Mouse (Mus musculus) forebrain, embryonic 13.5 days (tissue): ENCODE data around the gene Dlgap5. TPM values are rescaled to one million over a fixed set of nuclear protein-coding genes. Genes with fewer than 3 reads are reported as not detected.

Experiments
- ATAC-seq: fragments of 200-750 bp; cut with Nextera tagmentation; 2 replicates; pipeline ENCODE4 v1.8.0; 2017
- H3K27ac ChIP-seq: fragments of 300-500 bp; sonication (generic); 2 replicates; pipeline ENCODE4 v1.5.1; 2015; ENCODE audit warnings: inconsistent platforms, mild to moderate bottlenecking, moderate library complexity
- H3K27me3 ChIP-seq: fragments of 300-500 bp; sonication (generic); 2 replicates; pipeline ENCODE4 v1.6.1; 2015; ENCODE audit warnings: mild to moderate bottlenecking, inconsistent platforms
- H3K36me3 ChIP-seq: fragments of 300-500 bp; sonication (generic); 2 replicates; pipeline ENCODE4 v1.6.1; 2015; ENCODE audit warnings: mild to moderate bottlenecking, inconsistent platforms; ENCODE audit not compliant: poor library complexity, severe bottlenecking
- H3K4me1 ChIP-seq: fragments of 300-500 bp; sonication (generic); 2 replicates; pipeline ENCODE4 v1.6.1; 2015; ENCODE audit warnings: inconsistent platforms
- H3K4me2 ChIP-seq: fragments of 300-500 bp; sonication (generic); 2 replicates; pipeline ENCODE4 v1.6.1; 2015; ENCODE audit warnings: inconsistent platforms, mild to moderate bottlenecking, moderate library complexity
- H3K4me3 ChIP-seq: fragments of 300-500 bp; sonication (generic); 2 replicates; pipeline ENCODE4 v1.5.1; 2015; ENCODE audit warnings: mild to moderate bottlenecking, inconsistent platforms
- H3K9ac ChIP-seq: fragments of 300-500 bp; sonication (generic); 2 replicates; pipeline ENCODE4 v1.6.1; 2015; ENCODE audit warnings: mild to moderate bottlenecking, inconsistent platforms
- H3K9me3 ChIP-seq: fragments of 300-500 bp; sonication (generic); replicated peaks from 2 replicates; pipeline ENCODE4 v1.6.1; 2016; ENCODE audit warnings: inconsistent platforms
- WGBS: fragments of 180-500 bp; shearing (Covaris S2); methylation state at CpG from one replicate; pipeline ENCODE4 v1.1.7; 2015; 5-methylcytosine and 5-hydroxymethylcytosine counted together
- polyA plus RNA-seq: library from polyadenylated mRNA; unstranded; fragments of >200 nt; fragmentation: Nextera tagmentation; extraction: Ambion mirVana; gene quantifications from 2 replicates; pipeline ENCODE4 v1.2.1, GENCODE M21; 2015

Gene Dlgap5
- polyA plus RNA-seq, 1 experiment from 2014 or later: 42.0 TPM

DNA sequence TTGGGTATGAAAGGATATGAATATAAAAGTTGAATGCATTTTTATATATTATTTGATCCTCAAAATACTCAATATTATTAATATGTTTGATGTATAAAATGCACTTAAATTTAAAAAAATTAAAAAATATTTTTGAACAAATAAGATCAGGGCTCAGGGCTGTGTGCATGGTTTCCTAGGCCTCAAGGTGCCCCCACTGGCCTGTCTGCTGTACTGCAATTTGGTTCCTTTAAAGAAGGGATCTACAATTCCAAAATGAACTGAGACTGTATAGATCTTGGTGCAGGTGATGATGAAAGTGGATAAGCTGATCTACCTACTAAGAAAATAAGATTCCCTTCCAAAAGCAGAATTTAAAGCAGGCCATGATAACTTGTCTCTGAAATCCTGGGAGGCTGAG is 14.8 kb upstream of the Dlgap5 start:
- Histone ChIP-seq H3K4me2 (no peak overlapping the region), H3K36me3 (no peaks in the 10 kb centered on the region), H3K27ac (no peak overlapping the region), H3K9ac (no peak overlapping the region), H3K4me1 (no peaks in the 10 kb centered on the region), H3K9me3 (no peaks in the 10 kb centered on the region), H3K4me3 (no peak overlapping the region), H3K27me3 (no peaks in the 10 kb centered on the region)
- ATAC-seq: no peak

- no peak overlapping the region for H3K4me2 ChIP-seq
- peaks cover 4% of the 10 kb centered on the region for H3K4me1 ChIP-seq
- ATAC-seq: no peak
- no peak overlapping the region for H3K9ac ChIP-seq
- H3K4me3 ChIP-seq: no peak overlapping the region
- no peaks in the 10 kb centered on the region for H3K36me3 ChIP-seq
- no peak overlapping the region for H3K27ac ChIP-seq
- H3K27me3 ChIP-seq: no peaks in the 10 kb centered on the region
- no peaks in the 10 kb centered on the region for H3K9me3 ChIP-seq
- 70% methylated on average over 4 of the region's 4 CpGs for WGBS
Observed at GRCm38 (mm10) chr14:47422466-47422865, 4.3 kb upstream of the Dlgap5 start.

DNA sequence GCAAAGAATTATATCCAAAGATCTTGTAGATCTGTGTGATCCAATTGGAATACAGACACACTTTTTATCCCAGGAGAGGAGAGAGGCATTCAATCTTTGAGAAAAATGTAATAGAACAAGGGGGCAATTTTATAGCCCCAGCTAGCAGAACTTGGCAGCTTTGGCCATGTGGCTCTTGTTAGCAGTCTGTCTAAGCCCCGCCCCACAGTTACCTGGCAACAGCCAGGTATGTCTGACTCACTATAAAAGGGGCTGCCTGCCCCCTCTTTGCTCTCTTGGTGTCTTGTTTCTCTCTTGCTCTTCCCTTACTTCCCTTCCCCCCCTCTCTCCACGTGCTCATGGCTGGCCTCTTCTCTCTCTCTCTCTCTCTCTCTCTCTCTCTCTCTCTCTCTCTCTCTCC is 3.4 kb upstream of the Dlgap5 start:
- H3K4me2 ChIP-seq: no peak overlapping the region
- no peak for ATAC-seq
- no peaks in the 10 kb centered on the region for H3K9me3 ChIP-seq
- 82% methylated on average over 1 of the region's 2 CpGs for WGBS
- H3K27me3 ChIP-seq: no peaks in the 10 kb centered on the region
- no peak overlapping the region for H3K27ac ChIP-seq
- H3K9ac ChIP-seq: no peak overlapping the region
- peaks cover 12% of the 10 kb centered on the region for H3K4me1 ChIP-seq
- no peaks in the 10 kb centered on the region for H3K36me3 ChIP-seq
- no peak overlapping the region for H3K4me3 ChIP-seq

GRCm38 (mm10) chr14:47419723-47420276 is 1.6 kb upstream of the Dlgap5 start:
- Histone ChIP-seq H3K9ac (no peak overlapping the region), H3K27ac (no peak overlapping the region), H3K4me2 (no peak overlapping the region), H3K4me3 (no peak overlapping the region), H3K36me3 (peaks cover 15% of the 10 kb centered on the region), H3K4me1 (peaks cover 12% of the 10 kb centered on the region), H3K27me3 (no peaks in the 10 kb centered on the region), H3K9me3 (no peaks in the 10 kb centered on the region)
- WGBS: 94% methylated on average over 24 of the region's 24 CpGs
- no peak for ATAC-seq

DNA sequence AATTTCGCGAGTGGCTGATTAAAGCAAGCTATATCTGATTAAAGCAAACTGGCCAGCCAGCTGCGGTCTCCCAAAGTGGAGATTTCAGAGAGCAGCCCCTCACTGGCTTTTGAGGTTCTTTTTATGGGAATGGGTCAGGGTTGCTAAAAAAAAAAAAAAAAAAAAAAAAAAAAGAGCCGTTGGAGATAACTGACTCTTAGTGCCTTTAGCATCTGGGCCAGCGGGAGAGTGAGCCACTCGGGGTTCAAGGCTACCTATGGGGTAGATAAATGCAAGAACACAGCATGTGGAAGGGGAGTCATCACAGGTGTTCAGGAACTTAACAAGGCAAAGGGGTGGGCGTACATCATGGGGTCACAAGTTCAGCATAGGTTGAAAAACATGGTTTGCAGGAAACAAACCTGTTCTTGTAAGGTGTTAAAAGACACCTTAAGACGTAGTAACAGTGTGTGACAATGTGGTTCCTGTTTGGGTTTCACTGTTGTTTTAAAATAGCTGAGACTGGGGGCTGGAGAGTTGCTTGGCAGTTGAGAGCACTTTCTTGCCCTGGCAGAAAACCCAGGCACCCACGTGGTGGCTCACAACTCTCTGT is 923 bp upstream of the Dlgap5 start:
- H3K9me3 ChIP-seq: no peaks in the 10 kb centered on the region
- no peak for ATAC-seq
- WGBS: 92% methylated on average over 9 of the region's 9 CpGs
- no peak overlapping the region for H3K4me3 ChIP-seq
- no peaks in the 10 kb centered on the region for H3K27me3 ChIP-seq
- H3K9ac ChIP-seq: no peak overlapping the region
- no peak overlapping the region for H3K27ac ChIP-seq
- peaks cover 22% of the 10 kb centered on the region for H3K36me3 ChIP-seq
- H3K4me2 ChIP-seq: no peak overlapping the region
- H3K4me1 ChIP-seq: peaks cover 12% of the 10 kb centered on the region

DNA sequence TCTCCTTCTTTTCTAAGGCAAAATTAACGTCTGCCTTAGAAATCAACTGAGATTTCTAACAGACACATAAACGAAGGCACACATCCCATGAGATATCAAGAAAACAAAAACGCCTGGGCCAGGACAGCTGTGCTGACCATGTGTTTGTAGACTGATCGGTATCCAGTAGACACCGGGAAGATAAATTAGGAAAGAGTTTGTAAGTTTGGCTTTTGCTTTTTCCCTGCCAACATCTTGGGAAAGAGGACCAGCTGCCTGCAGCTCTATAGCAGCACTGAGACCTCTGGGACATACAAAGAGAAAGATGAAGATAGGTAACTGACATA is 422 bp upstream of the Dlgap5 start:
- no peak overlapping the region for H3K27ac ChIP-seq
- 0 out of 2 replicates have a peak overlapping the region, but pooled peaks have one; percentile 47 for H3K9ac ChIP-seq
- H3K4me1 ChIP-seq: peaks cover 12% of the 10 kb centered on the region
- peaks cover 27% of the 10 kb centered on the region for H3K36me3 ChIP-seq
- no peaks in the 10 kb centered on the region for H3K9me3 ChIP-seq
- 54% methylated on average over 5 of the region's 5 CpGs for WGBS
- no peaks in the 10 kb centered on the region for H3K27me3 ChIP-seq
- no peak for ATAC-seq
- peak overlapping the region; percentile 62 for H3K4me3 ChIP-seq
- peak overlapping the region; percentile 74 for H3K4me2 ChIP-seq

- Histone ChIP-seq H3K9ac (peak overlapping the region; percentile 64), H3K4me2 (peak overlapping the region; percentile 74), H3K4me1 (peaks cover 12% of the 10 kb centered on the region), H3K9me3 (no peaks in the 10 kb centered on the region), H3K27ac (no peak overlapping the region), H3K4me3 (peak overlapping the region; percentile 62), H3K36me3 (peaks cover 33% of the 10 kb centered on the region), H3K27me3 (no peaks in the 10 kb centered on the region)
- no peak for ATAC-seq
- WGBS: 41% methylated on average over 3 of the region's 3 CpGs
Observed at GRCm38 (mm10) chr14:47417346-47417745, 861 bp downstream of the Dlgap5 start.

DNA sequence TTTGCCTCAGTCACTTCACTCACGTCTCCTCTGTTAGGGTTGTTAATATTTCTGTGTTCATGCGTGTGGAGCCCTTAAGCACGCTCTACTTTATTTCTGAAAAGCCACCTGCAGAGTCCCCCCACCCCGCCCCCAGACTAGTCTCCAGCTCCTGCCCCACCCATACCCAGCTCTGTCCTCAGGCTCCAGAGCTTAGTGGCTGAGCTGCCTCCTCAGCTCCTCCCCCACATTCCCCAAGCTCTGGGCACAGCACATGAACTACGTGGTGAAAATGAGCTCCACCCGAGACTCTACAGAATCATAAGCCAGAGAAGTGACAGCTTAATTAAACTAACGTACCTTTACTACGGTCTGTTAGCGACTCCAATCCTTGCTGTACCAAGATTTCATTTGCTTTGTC is 12.2 kb downstream of the Dlgap5 start:
- Histone ChIP-seq H3K9me3 (no peaks in the 10 kb centered on the region), H3K9ac (no peak overlapping the region), H3K4me3 (no peak overlapping the region), H3K36me3 (peaks cover 91% of the 10 kb centered on the region), H3K4me2 (no peak overlapping the region), H3K27me3 (no peaks in the 10 kb centered on the region), H3K27ac (no peak overlapping the region), H3K4me1 (no peaks in the 10 kb centered on the region)
- ATAC-seq: no peak
- WGBS: 84% methylated on average over 9 of the region's 9 CpGs

GRCm38 (mm10) chr14:47402735-47403134 is 15.5 kb downstream of the Dlgap5 start:
- Histone ChIP-seq H3K9me3 (no peaks in the 10 kb centered on the region), H3K36me3 (peaks cover 88% of the 10 kb centered on the region), H3K9ac (no peak overlapping the region), H3K27me3 (no peaks in the 10 kb centered on the region), H3K4me1 (no peaks in the 10 kb centered on the region), H3K27ac (no peak overlapping the region), H3K4me3 (no peak overlapping the region), H3K4me2 (no peak overlapping the region)
- 92% methylated on average over 8 of the region's 8 CpGs for WGBS
- no peak for ATAC-seq

- Histone ChIP-seq H3K4me3 (no peak overlapping the region), H3K9me3 (no peaks in the 10 kb centered on the region), H3K4me1 (no peaks in the 10 kb centered on the region), H3K4me2 (no peak overlapping the region), H3K27ac (peak overlapping the region; percentile 12; the same call in 1 of the 2 replicates), H3K27me3 (no peaks in the 10 kb centered on the region), H3K36me3 (peaks cover 83% of the 10 kb centered on the region), H3K9ac (no peak overlapping the region)
- 76% methylated on average over 5 of the region's 5 CpGs for WGBS
- peak; percentile 84 for ATAC-seq
Observed at GRCm38 (mm10) chr14:47396165-47396652, 22.0 kb downstream of the Dlgap5 start.

DNA sequence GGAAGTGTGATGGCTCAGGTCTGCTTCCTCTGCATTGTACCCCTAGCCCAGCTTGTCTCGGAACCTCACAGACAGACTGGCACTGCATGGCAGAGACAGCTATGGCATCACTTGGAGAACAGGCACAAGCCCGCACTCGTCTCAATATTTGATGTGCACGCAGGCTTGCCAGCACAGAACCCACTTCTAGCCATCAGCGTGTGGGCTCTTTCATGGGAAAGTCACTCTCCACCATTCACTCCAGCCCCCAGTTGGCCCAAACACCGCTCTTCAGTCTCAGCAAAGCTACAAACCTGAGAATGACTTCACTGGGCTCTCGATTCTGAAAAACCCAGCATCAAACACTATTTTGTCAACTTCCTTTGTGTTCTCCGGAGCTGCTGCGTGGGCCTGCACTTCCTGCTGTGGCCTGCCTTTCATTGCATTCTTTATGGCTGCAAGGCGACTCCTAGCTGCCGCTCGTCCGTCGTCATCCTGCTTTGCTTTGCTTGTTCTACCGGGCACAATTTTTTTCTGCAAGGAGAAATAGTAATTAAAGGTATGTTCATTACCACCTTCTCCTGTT is 22.7 kb downstream of the Dlgap5 start:
- no peak overlapping the region for H3K4me2 ChIP-seq
- H3K4me1 ChIP-seq: no peaks in the 10 kb centered on the region
- H3K27ac ChIP-seq: peak overlapping the region; percentile 12; the same call in 1 of the 2 replicates
- H3K9me3 ChIP-seq: no peaks in the 10 kb centered on the region
- 63% methylated on average over 15 of the region's 15 CpGs for WGBS
- peaks cover 84% of the 10 kb centered on the region for H3K36me3 ChIP-seq
- ATAC-seq: no peak
- H3K27me3 ChIP-seq: no peaks in the 10 kb centered on the region
- no peak overlapping the region for H3K4me3 ChIP-seq
- H3K9ac ChIP-seq: no peak overlapping the region

- Histone ChIP-seq H3K27ac (no peak overlapping the region), H3K9me3 (no peaks in the 10 kb centered on the region), H3K36me3 (peaks cover 87% of the 10 kb centered on the region), H3K27me3 (no peaks in the 10 kb centered on the region), H3K4me2 (no peak overlapping the region), H3K4me3 (no peak overlapping the region), H3K9ac (no peak overlapping the region), H3K4me1 (no peaks in the 10 kb centered on the region)
- ATAC-seq: no peak
- 95% methylated on average over 6 of the region's 6 CpGs for WGBS
Observed at GRCm38 (mm10) chr14:47395007-47395406, 23.2 kb downstream of the Dlgap5 start.
